Mouse (Mus musculus): ENCODE measurements around the gene Rabl3.

The Rabl3 gene

GRCm38 (mm10) chr16:37550266-37550665 is 10.6 kb downstream of the Rabl3 start:
- peak; percentile 81 for DNase-seq

DNA sequence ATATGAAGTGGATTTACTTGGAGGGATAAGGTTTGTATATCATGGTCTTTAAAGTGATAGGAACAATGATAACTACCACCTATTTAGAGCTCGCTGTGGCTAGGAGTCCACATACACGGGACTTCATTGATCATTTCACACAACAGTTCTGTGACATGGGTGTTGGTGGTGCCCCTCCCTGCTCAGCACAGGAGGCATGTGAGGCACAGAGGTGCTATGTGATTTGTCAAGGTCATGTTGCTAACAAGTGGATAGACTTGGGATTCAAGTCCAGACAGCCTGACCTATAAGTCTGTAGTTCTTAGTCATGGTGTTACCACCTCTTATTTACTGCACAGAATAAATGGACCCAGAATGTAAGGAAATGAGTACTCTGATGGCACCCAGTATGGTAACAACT is 11.3 kb downstream of the Rabl3 start:
- DNase-seq, result peak; percentile 90

- no peak for DNase-seq
These were observed 13.1 kb downstream of the Rabl3 start for GRCm38 (mm10) chr16:37552824-37553223.

DNA sequence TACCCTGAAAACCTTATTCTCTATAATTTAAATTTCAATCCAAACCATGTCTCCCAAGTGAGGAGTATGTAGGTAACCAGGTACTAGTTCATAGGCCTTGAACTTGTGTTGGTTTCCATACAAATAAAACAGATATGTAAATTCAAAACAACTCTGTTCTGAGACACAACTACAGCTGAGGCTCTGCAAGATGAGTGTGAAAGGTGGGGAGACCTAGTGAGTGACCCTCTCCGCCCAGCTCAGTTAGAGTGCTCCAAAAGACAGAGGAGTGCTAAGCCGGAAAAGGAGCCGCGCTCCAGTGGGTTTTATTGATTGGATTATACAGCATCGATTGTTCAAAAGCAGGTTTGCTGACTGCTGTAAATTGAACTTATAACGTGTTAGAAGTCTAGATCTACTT is 22.7 kb downstream of the Rabl3 start:
- DNase-seq, result peak; percentile 64

DNA sequence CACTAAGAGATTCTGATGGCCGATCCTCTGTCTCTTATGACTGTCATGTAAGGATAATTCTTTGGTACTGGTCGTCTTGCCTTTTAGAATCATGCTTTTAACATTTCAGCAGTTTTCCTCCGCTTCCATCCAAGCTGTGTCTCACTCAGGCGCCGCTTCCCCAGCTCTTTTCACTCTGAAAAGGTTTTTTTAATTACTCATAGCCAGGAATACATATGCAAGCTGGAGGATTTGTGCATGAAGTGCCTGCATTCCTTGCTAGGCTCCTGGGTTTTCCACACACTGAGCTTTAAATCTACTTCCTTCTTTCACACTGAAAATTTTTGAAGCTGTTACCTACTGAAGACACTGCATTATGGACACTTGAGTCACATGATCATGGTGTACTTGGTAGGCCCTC is 23.3 kb downstream of the Rabl3 start:
- peak; percentile 13 for DNase-seq

DNA sequence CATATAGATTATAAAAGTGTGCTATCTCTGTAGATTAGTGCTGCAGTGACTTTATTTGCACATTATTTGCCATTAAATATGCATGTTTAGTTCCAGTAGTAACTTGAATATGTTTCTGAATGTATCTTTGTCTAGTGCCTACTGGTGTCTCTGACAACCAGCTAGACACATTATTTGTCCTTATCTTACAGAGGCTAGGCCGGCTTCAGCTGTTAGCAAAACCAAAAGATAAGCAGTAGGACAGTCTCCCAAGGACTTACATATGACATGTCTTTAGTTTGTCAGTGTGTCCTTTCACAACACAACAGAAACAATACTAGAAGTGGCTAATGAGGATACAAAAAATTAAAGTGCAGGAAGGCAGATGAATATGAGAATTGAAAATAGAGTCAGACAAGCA is 25.4 kb downstream of the Rabl3 start:
- DNase-seq, result peak; percentile 24

DNA sequence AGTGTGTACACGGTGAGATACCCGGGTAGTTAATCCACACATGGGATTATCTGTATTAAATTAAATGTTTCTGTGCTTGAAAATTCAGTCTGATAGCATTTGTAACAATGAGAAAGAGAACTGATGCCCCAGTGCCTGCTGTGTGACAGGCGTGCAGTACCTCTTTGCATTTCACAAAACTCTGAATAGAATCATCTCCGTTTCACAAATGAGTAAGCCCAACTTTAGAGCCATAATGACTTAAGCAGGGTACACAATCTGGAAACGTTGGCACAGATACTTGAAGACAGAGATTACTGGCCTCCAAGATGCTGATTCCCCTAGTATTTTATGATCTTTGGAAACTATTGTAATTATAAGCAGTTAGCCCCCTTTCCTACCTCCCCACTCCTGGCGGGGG is 26.4 kb downstream of the Rabl3 start:
- DNase-seq, result peak; percentile 33

- DNase-seq, result peak; percentile 18
These were observed 27.7 kb downstream of the Rabl3 start for GRCm38 (mm10) chr16:37567113-37568050.

GRCm38 (mm10) chr16:37571554-37571953 is 31.9 kb downstream of the Rabl3 start:
- DNase-seq, result no peak

DNA sequence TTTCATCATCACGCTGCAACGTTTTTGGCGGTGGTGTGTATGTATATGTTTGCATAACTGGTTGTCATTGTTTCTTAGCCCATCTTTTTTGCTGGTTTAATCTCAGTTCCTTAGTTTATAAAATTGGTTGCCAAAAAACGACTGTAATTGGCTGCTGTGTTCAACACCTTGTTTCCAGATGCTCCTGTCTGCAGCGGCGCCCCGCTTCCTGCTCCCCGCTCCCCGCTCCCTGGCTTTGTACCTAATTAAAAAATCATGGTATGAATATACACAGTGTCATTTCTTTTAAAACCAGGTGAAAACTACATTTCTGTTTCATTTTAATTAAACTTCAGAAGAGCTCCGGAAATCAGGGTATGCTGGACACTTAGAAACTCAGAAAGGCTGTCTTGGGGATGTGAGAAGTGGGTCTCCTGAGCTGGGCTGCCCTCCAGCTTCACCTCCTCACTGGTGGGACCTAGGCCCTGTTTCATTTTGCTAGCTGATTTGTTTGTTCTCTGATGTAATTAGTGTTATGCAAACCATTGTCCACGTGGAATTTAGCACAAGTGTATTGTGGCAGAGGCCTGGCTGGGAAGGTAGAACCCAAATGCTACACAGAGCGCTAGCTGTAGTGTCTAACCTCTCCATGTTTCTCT is 32.6 kb downstream of the Rabl3 start:
- DNase-seq, result peak; percentile 78

DNA sequence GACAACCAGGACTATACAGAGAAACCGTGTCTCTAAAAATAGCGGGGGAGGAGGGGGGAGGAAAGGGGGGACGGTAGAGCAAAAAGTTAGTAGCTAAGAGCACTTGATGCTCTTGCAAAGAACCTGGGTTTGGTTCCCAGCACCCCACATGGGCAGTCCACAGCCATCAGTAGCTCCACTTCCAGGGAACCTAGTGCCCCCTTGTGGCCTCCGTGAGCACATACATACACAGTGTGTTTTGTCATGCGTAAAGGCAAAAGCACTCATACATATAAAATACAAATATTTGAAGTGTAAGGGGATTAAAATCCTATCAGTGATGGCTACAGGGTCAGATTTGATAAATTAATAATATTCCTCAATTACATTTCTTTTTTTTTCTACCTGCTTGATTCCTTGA is 33.4 kb downstream of the Rabl3 start:
- peak; percentile 44 for DNase-seq

DNA sequence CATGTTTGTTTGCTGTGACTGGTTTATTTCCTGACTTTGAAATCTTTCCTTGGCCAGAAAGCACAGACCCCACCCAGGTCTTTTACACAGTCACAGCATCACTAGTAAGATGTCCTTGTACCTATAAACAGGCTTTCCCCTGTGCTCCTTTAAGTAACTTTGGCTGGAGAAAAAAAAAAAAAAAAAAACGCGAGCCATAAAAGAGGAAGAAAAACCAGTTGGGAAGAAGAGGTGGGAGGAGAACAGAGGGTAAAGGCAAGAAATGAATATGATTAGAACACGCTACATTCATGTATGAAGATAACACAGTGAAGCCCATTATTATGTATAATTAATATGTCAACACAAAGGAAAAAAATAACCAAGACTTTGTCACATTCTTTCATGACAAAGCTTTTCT is 35.6 kb downstream of the Rabl3 start:
- no peak for DNase-seq

- DNase-seq, result peak; percentile 68
These were observed 39.9 kb downstream of the Rabl3 start for GRCm38 (mm10) chr16:37579591-37579990.

- DNase-seq, result peak; percentile 30
These were observed 40.3 kb downstream of the Rabl3 start, which contains the start of gene Hgd for GRCm38 (mm10) chr16:37579994-37580393. Gene Hgd, plus strand, starts transcription at chr16:37580153.

DNA sequence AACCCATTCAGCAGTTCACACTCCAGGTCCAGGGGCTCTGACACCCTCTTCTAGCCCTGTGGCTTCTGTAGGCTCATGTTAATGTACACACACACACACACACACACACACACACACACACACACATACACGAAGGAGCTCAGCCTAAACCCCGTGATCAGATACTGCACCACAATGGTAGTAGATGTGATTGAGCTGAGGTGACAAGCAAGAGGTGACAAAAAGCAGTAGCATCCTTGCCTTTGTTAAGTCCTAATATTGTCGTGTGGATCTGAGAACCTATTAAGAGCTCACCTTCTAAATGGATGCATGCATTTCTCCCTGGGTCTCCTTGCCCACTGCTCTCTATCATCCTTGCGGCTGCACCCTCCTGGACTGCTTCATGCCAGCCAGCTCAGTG is 41.0 kb downstream of the Rabl3 start:
- no peak for DNase-seq

DNA sequence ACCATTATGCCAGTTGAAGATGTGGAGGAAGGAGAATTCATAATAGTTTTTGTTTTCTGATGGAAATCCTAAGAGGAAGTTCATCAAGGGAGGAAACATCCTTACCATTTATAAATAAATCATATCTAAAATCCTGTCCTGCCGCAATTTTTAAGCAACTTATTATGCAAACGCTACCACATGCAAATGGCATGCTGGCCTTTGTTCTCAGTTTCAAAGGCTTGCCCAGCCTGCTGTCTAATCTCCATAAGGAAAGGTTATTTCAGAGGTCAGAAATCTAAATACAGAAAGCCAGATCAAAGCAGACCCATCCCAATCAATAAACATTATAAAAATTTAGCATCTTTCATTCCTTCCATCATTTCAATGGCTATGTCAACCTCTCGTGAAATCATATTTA is 42.2 kb downstream of the Rabl3 start:
- DNase-seq, result peak; percentile 24

- DNase-seq, result peak; percentile 11
These were observed 43.6 kb downstream of the Rabl3 start for GRCm38 (mm10) chr16:37583306-37583705.

DNA sequence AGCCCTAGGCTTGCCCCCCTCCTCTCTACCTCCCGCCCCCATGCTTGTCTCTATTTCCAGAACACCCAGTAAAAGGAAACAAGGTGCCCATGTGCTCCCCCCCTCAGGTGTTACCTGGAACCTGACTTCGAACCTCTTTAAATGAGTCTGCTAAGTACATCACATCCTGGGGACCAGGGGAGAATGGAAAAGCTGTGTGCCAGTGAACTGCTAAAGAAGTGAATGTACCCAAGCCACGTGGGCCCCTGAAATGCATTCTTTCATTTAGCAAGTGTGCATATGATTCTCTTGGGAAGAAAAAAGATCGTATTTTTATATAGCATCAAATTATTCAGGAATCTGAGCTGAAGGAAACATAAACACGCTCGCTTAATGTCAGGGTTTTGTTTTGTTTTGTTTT is 44.1 kb downstream of the Rabl3 start:
- DNase-seq, result peak; percentile 86

DNA sequence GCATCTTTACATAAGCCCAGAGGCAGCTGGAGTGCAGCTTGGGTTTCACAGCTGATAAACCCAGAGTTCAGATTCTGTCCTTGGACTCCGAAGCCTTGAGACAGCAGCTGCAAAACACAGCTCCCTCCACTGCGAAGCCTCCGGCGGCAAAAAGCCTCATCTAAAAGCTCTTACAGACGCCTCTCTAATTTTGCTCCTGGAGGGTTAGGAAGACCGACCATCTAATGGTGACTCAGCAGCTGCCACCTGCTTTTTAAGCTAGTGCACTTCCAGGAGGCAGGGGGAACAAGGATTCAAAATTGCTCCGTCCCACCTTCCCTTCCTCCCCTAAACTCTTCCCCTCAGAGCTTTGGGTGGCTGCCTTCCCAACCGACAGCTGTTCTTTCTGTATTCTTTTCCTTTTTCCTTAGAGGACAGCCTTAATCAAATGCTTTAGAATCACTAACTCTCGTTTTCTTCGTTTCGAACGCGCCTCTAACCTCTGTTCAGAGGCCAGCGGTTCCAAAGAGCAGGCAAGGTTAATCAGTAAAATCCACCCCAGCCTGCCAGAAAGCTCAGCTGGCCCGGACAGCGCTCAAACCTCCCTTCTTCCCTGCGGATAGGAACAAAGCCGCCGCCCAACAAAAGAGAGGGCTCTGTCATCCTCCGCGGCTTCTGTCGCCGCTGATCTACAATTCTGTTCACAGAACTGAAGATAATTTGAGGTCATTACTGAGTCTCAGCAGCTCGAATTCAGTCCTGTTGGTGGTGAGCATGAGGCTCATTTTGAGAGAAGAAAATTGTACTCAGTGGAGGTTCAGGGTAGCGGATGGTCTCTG is 44.7 kb downstream of the Rabl3 start:
- DNase-seq, result peak; percentile 94

DNA sequence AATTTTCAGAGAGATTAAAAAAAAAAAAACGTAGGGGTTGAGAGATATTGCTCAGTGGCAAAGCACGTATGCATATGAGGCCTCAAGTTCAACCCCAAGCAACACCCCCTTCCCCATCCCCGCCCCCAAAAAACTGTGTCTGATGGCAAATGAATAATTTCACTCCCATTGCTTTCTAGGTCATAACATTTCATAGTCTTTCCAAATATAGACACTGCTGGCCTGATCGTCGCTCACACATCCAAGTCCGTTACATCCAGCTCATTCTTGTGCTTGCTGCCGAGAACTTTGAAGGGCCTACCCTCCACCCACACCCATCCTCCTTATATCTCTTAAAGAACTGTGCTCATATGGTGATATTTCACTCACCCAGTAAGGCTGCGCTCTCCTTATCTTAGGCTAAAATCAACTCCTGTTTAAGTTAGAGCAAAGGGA is 45.5 kb downstream of the Rabl3 start:
- DNase-seq, result peak; percentile 70

DNA sequence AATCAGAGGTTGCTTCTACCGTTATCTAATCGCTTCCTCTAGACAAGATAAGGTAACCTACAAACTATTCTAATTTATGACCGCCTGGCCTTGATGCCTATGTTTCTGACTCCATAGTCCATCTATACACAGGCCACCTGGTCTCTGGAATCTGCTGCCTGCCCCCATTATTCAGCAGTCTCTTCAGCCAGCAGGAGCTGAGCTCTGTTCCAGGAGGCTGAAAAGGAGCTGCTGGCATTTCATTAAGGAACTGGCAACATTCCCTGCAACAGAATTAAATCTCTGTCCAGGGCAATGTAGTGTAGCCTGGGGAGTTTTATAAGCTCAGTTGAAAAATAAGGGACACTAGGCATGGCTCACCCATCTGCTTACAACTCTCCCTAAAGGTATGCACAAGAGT is 51.2 kb downstream of the Rabl3 start:
- no peak for DNase-seq

DNA sequence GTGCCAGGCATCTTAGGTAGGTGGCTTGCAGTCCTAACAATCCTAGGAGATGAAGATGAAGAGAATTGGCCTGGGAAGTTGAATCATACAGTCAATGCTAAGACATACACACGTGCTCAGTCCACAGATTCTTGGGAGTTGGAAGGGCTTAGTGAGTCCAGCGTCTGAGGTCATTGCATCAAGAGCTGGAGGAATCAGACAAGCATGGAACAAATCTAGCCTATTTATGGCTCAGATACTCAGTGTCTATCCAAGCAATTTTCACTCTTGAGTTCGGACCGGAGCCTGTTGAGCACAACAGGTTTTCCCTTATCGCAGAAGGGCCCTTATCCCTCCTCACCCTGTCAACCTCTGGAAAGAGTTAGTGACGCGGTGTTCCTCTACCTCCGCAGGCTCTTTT is 51.9 kb downstream of the Rabl3 start:
- DNase-seq, result peak; percentile 55

- DNase-seq, result peak; percentile 45
These were observed 57.7 kb downstream of the Rabl3 start for GRCm38 (mm10) chr16:37597412-37597811.

All from heart, adult 11 months (tissue).